Mouse (Mus musculus): ENCODE measurements at regions not wholly inside any gene's neighbourhood (a gene's known extent, or its start where the extent isn't known, plus 50 kb on each side); places are given as distances from the start of the nearest gene placed in this dataset.

GRCm38 (mm10) chr3:99738093-99738803 is 147.0 kb upstream of the Spag17 start:
- ATAC-seq (ENCODE audit: insufficient read depth, low read depth), result peak; percentile 73
- Histone ChIP-seq H3K36me3 (replicated peaks; ENCODE audit: control insufficient read depth, insufficient read depth, low read length) (no peaks in the 10 kb centered on the region), H3K9ac (replicated peaks; ENCODE audit: low read depth, low read length) (no peak overlapping the region), H3K27me3 (ENCODE audit: control insufficient read depth, insufficient read depth, low read length) (no peaks in the 10 kb centered on the region), H3K4me2 (ENCODE audit: low read depth, low read length) (no peak overlapping the region), H3K4me1 (ENCODE audit: control insufficient read depth, insufficient read depth) (peaks cover 9% of the 10 kb centered on the region), H3K9me3 (replicated peaks; ENCODE audit: control insufficient read depth, low read length) (no peaks in the 10 kb centered on the region), H3K4me3 (ENCODE audit: low read depth, low read length) (no peak overlapping the region), H3K27ac (ENCODE audit: low read depth) (peak overlapping the region; percentile 52)
- TF ChIP-seq CTCF (IDR thresholded peaks at IDR 0.05; ENCODE audit: low read depth) (no peak), EP300 (IDR thresholded peaks at IDR 0.05; ENCODE audit: low read depth) (no peak)
- 34% methylated on average over 3 of the region's 3 CpGs for WGBS
- DNase-seq (ENCODE audit: low spot score), result peak; percentile 34

GRCm38 (mm10) chr3:99739654-99740053 is 145.6 kb upstream of the Spag17 start:
- no peak overlapping the region for H3K9ac ChIP-seq (replicated peaks; ENCODE audit: low read depth, low read length)
- H3K4me1 ChIP-seq (ENCODE audit: control insufficient read depth, insufficient read depth), result peaks cover 9% of the 10 kb centered on the region
- no peak overlapping the region for H3K27ac ChIP-seq (ENCODE audit: low read depth)
- no peak for TF ChIP-seq CTCF (IDR thresholded peaks at IDR 0.05; ENCODE audit: low read depth)
- no peak for TF ChIP-seq EP300 (IDR thresholded peaks at IDR 0.05; ENCODE audit: low read depth)
- DNase-seq (ENCODE audit: low spot score) (no peak), ATAC-seq (ENCODE audit: insufficient read depth, low read depth) (no peak)
- H3K9me3 ChIP-seq (replicated peaks; ENCODE audit: control insufficient read depth, low read length), result no peaks in the 10 kb centered on the region
- no peak overlapping the region for H3K4me2 ChIP-seq (ENCODE audit: low read depth, low read length)
- no peaks in the 10 kb centered on the region for H3K36me3 ChIP-seq (replicated peaks; ENCODE audit: control insufficient read depth, insufficient read depth, low read length)
- H3K4me3 ChIP-seq (ENCODE audit: low read depth, low read length), result no peak overlapping the region
- 73% methylated on average over 7 of the region's 7 CpGs for WGBS
- no peaks in the 10 kb centered on the region for H3K27me3 ChIP-seq (ENCODE audit: control insufficient read depth, insufficient read depth, low read length)

- H3K27ac ChIP-seq (ENCODE audit: low read depth), result no peak overlapping the region
- WGBS, result 61% methylated on average over 3 of the region's 3 CpGs
- H3K9ac ChIP-seq (replicated peaks; ENCODE audit: low read depth, low read length), result no peak overlapping the region
- H3K4me2 ChIP-seq (ENCODE audit: low read depth, low read length), result no peak overlapping the region
- DNase-seq (ENCODE audit: low spot score) (no peak), ATAC-seq (ENCODE audit: insufficient read depth, low read depth) (no peak)
- H3K4me3 ChIP-seq (ENCODE audit: low read depth, low read length), result no peak overlapping the region
- no peaks in the 10 kb centered on the region for H3K36me3 ChIP-seq (replicated peaks; ENCODE audit: control insufficient read depth, insufficient read depth, low read length)
- no peaks in the 10 kb centered on the region for H3K9me3 ChIP-seq (replicated peaks; ENCODE audit: control insufficient read depth, low read length)
- no peaks in the 10 kb centered on the region for H3K27me3 ChIP-seq (ENCODE audit: control insufficient read depth, insufficient read depth, low read length)
- TF ChIP-seq EP300 (IDR thresholded peaks at IDR 0.05; ENCODE audit: low read depth), result no peak
- no peak for TF ChIP-seq CTCF (IDR thresholded peaks at IDR 0.05; ENCODE audit: low read depth)
- peaks cover 9% of the 10 kb centered on the region for H3K4me1 ChIP-seq (ENCODE audit: control insufficient read depth, insufficient read depth)
Measured at GRCm38 (mm10) chr3:99741249-99742222, 143.7 kb upstream of the Spag17 start.

GRCm38 (mm10) chr3:99749725-99750124 is 135.5 kb upstream of the Spag17 start:
- H3K9ac ChIP-seq (replicated peaks; ENCODE audit: low read depth, low read length), result no peak overlapping the region
- H3K27ac ChIP-seq (ENCODE audit: low read depth), result no peak overlapping the region
- no peaks in the 10 kb centered on the region for H3K36me3 ChIP-seq (replicated peaks; ENCODE audit: control insufficient read depth, insufficient read depth, low read length)
- no peak for DNase-seq (ENCODE audit: low spot score)
- no peak overlapping the region for H3K4me3 ChIP-seq (ENCODE audit: low read depth, low read length)
- H3K4me1 ChIP-seq (ENCODE audit: control insufficient read depth, insufficient read depth), result no peaks in the 10 kb centered on the region
- 80% methylated on average over 8 of the region's 8 CpGs for WGBS
- ATAC-seq (ENCODE audit: insufficient read depth, low read depth), result no peak
- TF ChIP-seq CTCF (IDR thresholded peaks at IDR 0.05; ENCODE audit: low read depth) (no peak), EP300 (IDR thresholded peaks at IDR 0.05; ENCODE audit: low read depth) (no peak)
- H3K4me2 ChIP-seq (ENCODE audit: low read depth, low read length), result no peak overlapping the region
- no peaks in the 10 kb centered on the region for H3K9me3 ChIP-seq (replicated peaks; ENCODE audit: control insufficient read depth, low read length)
- H3K27me3 ChIP-seq (ENCODE audit: control insufficient read depth, insufficient read depth, low read length), result no peaks in the 10 kb centered on the region

- DNase-seq (ENCODE audit: low spot score) (no peak), ATAC-seq (ENCODE audit: insufficient read depth, low read depth) (no peak)
- 73% methylated on average over 6 of the region's 6 CpGs for WGBS
Measured at GRCm38 (mm10) chr3:99778526-99778925, 106.7 kb upstream of the Spag17 start.

More at GRCm38 (mm10) chr3:99778526-99778925, 106.7 kb upstream of the Spag17 start:
- Histone ChIP-seq H3K36me3 (replicated peaks; ENCODE audit: control insufficient read depth, insufficient read depth, low read length) (no peaks in the 10 kb centered on the region), H3K4me1 (ENCODE audit: control insufficient read depth, insufficient read depth) (no peaks in the 10 kb centered on the region), H3K4me3 (ENCODE audit: low read depth, low read length) (no peak overlapping the region), H3K9ac (replicated peaks; ENCODE audit: low read depth, low read length) (no peak overlapping the region), H3K27ac (ENCODE audit: low read depth) (no peak overlapping the region), H3K27me3 (ENCODE audit: control insufficient read depth, insufficient read depth, low read length) (no peaks in the 10 kb centered on the region), H3K4me2 (ENCODE audit: low read depth, low read length) (no peak overlapping the region), H3K9me3 (replicated peaks; ENCODE audit: control insufficient read depth, low read length) (no peaks in the 10 kb centered on the region)
- no peak for TF ChIP-seq CTCF (IDR thresholded peaks at IDR 0.05; ENCODE audit: low read depth)
- TF ChIP-seq EP300 (IDR thresholded peaks at IDR 0.05; ENCODE audit: low read depth), result no peak

Measured in heart, postnatal 0 days (tissue).